Mouse (Mus musculus): ENCODE data around the gene Gm20792. TPM values are rescaled to one million over a fixed set of nuclear protein-coding genes. Genes with fewer than 3 reads are reported as not detected.
"Not testable (repeated sequence)": the region's sequence is repeated elsewhere in the genome, so short reads cannot be mapped to it uniquely, and the experiment has no call there.

The Gm20792 gene
- total RNA-seq (2014; rRNA removed; ENCODE audit: low replicate concordance) (not detected in 2 replicates), polyA plus RNA-seq (2015; fragmentation: Nextera tagmentation; extraction: Ambion mirVana) (not detected in 2 replicates)

GRCm38 (mm10) chrY:48311555-48311954 is at the start of gene Gm20792:
Gm20792 (plus strand) TSS chrY:48311855.
- H3K4me1 ChIP-seq (ENCODE audit: control insufficient read depth, insufficient read depth); H3K27ac ChIP-seq (ENCODE audit: low read depth); H3K4me3 ChIP-seq (ENCODE audit: low read depth, low read length); H3K9ac ChIP-seq (replicated peaks; ENCODE audit: low read depth, low read length); H3K27me3 ChIP-seq (ENCODE audit: control insufficient read depth, insufficient read depth, low read length); H3K4me2 ChIP-seq (ENCODE audit: low read depth, low read length); H3K9me3 ChIP-seq (replicated peaks; ENCODE audit: control insufficient read depth, low read length); DNase-seq (ENCODE audit: low spot score); ATAC-seq (ENCODE audit: insufficient read depth, low read depth); H3K36me3 ChIP-seq (replicated peaks; ENCODE audit: control insufficient read depth, insufficient read depth, low read length): not testable (repeated sequence)
- WGBS, result no CpG with 5 or more reads among the region's 8 CpGs

Measured in heart, postnatal 0 days (tissue).